Mouse (Mus musculus): ENCODE data around the gene Lrr1.
"Not testable (repeated sequence)": the region's sequence is repeated elsewhere in the genome, so short reads cannot be mapped to it uniquely, and the experiment has no call there.

The Lrr1 gene

DNA sequence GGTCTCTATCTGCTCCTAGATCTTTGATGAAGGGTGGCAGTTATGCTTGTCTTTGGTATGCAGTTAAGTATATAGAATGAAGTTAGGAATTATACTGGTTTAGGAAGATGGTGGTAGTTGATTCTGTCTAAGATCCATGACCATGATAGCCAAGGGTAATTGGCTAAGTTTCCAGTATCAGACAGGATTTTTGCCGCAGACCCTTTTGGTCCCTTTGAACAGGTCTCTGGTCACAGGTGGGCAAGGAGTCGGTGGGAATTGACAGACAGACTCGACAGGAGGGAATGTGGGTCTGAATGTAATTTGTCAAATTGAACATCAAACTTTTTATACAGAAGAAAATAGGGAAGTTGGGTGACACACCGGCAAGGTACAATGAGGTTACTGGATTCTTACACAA lies 5.0 kb upstream of the Lrr1 start:
- not testable (repeated sequence) for DNase-seq (ENCODE audit: low spot score in 2 of 2)

DNA sequence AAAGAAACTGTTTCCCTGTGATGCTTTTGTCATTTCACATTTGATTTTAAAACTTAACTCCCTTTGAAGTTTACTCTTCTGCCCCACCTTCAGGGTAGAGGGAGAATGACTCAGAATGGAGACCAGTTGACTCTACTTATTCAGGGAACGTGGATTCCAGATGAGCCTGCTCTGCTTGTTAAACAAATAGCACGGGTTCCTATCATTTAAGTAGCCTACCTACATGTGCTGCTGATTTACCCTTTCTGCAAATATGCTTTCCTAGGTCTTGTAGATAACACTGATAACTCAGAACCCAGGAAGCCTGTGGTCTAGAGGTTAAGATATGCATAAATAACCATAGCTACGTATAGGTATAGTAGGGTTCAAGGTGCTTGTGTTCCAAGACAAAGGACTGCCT lies 3.7 kb upstream of the Lrr1 start:
- DNase-seq (ENCODE audit: low spot score in 2 of 2), result no peak

- DNase-seq (ENCODE audit: low spot score in 2 of 2), result not testable (repeated sequence)
Observed at GRCm38 (mm10) chr12:69166861-69167581, 1.6 kb upstream of the Lrr1 start.

GRCm38 (mm10) chr12:69167656-69168460 lies 756 bp upstream of the Lrr1 start:
- no peak for DNase-seq (ENCODE audit: low spot score in 2 of 2)

- no peak for DNase-seq (ENCODE audit: low spot score in 2 of 2)
Observed at GRCm38 (mm10) chr12:69171307-69171706, 2.7 kb downstream of the Lrr1 start.

- DNase-seq (ENCODE audit: low spot score in 2 of 2), result no peak
Observed at GRCm38 (mm10) chr12:69175975-69176374, 7.4 kb downstream of the Lrr1 start.

DNA sequence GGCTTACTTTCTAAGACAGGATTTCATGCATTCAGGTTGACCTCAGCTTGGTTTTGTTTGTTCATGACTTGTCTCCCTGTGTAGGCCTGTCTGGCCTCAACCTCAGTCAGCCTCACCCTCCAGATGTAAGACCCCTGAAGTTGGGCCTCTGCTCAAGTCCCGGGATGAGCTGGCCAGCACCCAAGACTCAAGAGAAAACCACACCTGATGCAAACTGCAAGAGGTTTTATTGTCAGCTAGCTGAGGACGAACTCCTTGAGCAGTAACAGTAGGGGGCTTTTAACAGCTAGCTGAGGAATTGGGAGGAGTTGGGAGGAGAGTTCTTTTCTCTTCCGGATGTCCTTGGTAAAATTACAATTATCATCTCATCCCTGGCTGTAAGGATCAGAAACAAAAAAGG lies 8.9 kb downstream of the Lrr1 start:
- no peak for DNase-seq (ENCODE audit: low spot score in 2 of 2)

GRCm38 (mm10) chr12:69179371-69179770 lies 10.8 kb downstream of the Lrr1 start:
- no peak for DNase-seq (ENCODE audit: low spot score in 2 of 2)

DNA sequence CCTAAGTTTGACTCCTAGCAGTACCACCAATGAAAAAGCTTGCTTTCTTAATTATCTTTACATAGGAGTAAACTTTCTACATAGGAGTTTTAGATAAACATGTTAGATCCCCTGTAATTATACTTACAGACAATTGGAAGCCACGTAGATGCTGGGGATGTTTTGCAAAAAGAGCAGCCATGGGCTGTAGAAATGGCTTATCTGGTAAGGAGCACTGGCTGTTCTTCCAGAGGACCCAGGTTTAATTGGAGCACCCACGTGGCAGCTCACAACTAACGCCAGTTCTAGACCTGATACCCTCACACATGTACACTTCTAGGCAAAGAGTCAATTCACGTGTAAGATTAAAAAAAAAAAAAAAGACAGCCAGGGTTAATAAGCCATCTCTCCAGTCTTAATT lies 13.2 kb downstream of the Lrr1 start:
- no peak for DNase-seq (ENCODE audit: low spot score in 2 of 2)

- peak; percentile 94 to 96 for DNase-seq (ENCODE audit: low spot score in 2 of 2)
Observed at GRCm38 (mm10) chr12:69183583-69184308, 15.1 kb downstream of the Lrr1 start, which contains the start of the genes Rpl36al and Mgat2. Rpl36al (minus strand) TSS chr12:69184083. Mgat2 (plus strand) TSS chr12:69184157.

DNA sequence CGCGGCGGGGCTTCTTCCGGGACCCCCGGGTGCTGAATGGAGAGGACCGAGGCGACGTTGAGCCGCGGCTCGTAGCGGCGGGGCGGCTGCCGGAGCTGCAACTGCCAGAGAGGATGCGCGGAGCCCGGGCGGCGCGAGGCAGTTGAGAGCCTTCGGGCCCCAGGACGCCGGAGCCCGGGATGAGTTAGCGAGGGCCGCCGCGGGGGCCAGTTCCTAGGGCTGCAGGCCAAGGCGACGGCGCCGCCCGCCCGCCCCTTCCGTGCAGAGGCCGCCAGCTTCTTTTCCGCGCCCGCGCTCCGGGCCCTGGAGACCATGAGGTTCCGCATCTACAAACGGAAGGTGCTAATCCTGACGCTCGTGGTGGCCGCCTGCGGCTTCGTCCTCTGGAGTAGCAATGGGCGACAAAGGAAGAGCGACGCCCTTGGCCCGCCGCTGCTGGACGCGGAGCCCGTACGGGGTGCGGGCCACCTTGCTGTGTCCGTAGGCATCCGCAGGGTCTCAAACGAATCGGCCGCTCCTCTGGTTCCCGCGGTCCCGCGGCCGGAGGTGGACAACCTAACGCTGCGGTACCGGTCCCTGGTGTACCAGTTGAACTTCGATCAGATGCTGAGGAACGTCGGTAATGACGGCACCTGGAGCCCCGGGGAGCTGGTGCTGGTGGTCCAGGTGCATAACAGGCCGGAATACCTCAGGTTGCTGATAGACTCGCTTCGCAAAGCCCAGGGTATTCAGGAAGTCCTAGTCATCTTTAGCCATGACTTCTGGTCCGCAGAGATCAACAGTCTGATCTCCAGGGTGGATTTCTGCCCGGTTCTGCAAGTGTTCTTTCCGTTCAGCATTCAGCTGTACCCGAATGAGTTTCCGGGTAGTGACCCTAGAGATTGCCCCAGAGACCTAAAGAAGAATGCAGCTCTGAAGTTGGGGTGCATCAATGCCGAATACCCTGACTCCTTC lies 16.0 kb downstream of the Lrr1 start:
- no peak for DNase-seq (ENCODE audit: low spot score in 2 of 2)

DNA sequence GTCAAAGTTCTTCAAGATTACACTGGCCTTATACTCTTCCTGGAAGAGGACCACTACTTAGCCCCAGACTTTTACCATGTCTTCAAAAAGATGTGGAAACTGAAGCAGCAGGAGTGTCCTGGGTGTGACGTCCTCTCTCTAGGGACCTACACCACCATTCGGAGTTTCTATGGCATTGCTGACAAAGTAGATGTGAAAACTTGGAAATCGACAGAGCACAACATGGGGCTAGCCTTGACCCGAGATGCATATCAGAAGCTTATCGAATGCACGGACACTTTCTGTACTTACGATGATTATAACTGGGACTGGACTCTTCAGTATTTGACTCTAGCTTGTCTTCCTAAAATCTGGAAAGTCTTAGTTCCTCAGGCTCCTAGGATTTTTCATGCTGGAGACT lies 16.8 kb downstream of the Lrr1 start:
- DNase-seq (ENCODE audit: low spot score in 2 of 2), result no peak

- DNase-seq (ENCODE audit: low spot score in 2 of 2), result no peak
Observed at GRCm38 (mm10) chr12:69186811-69187471, 18.3 kb downstream of the Lrr1 start.

- DNase-seq (ENCODE audit: low spot score in 2 of 2), result no peak
Observed at GRCm38 (mm10) chr12:69190074-69190473, 21.5 kb downstream of the Lrr1 start.

- no peak for DNase-seq (ENCODE audit: low spot score in 2 of 2)
Observed at GRCm38 (mm10) chr12:69190522-69190921, 21.9 kb downstream of the Lrr1 start.

- no peak for DNase-seq (ENCODE audit: low spot score in 2 of 2)
Observed at GRCm38 (mm10) chr12:69191396-69191795, 22.8 kb downstream of the Lrr1 start.

DNA sequence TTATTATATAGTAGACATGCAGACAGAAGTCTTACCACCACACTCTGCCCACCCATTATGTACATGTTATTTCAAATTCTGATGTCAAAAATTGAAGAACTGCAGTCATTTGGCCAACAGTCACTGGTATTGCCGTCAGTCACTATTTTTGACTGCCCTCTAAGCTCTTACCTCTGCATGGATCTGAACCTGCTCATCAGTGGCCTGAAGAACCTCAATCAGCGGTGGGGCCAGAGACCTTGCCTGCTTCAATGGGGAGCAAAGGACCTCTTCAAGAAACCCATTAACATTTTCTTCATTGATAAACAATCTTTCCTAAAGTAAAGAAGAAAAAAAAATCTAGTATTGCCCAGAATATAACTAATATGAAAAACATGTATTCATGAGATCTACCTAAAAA lies 24.0 kb downstream of the Lrr1 start:
- DNase-seq (ENCODE audit: low spot score in 2 of 2), result no peak

DNA sequence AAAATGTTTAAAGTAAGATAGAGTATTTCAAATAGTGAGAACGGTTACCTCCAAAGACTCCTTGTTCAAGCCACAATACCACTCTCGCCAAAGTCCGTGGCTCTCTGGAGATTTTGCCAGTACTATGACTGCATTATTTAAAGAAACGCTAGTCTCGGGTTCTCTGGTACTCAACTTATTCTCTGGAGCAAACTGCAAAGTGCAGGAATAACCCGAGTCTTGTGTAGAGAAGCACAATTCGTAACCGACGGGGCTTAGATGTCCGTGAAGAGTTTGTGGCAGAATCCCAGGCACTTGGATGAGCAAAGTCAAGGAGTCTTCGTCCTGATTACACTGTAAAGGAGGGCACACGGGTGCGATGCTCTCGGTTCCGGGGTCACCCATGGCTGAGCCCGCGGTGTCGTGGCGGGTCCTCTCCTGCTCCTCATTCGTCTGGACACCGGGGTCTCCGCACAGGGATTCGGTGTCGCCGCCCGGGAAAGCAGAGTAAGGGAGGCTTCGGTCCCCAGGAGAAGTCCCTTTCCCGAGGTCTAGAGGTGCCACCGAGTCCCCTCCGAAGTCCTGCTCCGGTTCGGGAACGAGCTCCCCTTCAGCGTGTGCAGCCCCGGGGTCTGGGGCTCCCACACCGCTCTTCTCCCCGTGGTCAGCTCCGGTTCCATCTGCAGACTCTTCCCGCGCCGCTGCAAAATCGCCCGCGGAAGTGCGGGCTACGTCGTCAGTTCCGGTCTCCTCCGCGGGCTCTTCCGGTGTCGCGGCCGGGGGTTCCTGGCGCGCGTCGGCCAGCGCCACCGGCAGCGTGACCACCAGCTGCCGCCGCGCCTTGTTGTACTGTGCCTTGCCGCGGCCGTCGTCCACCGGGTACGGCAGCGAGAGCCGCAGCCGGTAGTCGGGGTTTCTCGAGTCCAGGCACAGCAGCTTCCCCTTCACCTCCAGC lies 28.1 kb downstream of the Lrr1 start, which contains the start of gene Gm49383:
Gm49383 (minus strand) TSS at position 661 of the 934 bp plus-strand sequence.
- DNase-seq (ENCODE audit: low spot score in 2 of 2), result peak; percentile 33 to 48

DNA sequence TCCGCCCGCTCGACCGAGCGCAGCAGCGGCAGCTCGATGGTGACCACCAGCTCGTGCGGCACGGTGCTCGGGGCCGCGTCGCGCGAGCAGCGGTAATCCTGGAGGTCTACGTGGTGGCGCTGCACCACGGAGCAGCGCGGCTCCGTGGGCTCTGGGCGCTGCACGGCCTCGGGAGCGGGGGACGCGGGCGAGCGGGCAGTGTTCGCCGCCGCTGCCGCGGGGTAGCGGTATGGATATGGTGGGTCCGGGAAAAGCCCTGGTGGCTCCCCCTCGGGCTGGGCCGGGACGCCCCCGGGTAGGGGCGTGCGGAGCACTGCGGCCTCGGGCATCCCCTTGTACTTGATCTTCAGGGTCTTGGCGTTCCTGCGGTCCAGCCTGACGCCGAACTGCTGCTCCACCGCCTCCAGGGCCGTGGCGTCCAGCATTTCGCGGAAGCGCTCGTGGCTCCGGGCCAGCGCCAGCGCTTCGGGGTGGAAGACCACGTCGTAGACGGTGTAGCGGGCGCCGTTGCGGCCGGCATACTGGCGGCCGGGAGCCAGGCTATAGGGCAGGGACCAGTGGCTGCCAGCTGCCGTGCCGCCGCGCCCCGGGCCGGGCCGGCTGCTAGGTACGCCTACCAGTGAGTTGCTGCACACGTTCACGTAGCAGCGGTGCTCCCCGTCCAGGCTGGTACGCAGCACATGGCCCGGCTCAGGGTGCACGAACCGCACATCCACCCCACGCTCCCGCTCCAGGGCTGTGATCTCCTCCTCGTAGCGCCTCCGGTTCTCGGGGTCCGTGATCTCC lies 29.0 kb downstream of the Lrr1 start:
- peak; percentile 26 to 52 for DNase-seq (ENCODE audit: low spot score in 2 of 2)

All from natural killer cell, adult 2 months (primary cell).